Mouse (Mus musculus): ENCODE results near the gene Rabggta. TPM values are rescaled to one million over a fixed set of nuclear protein-coding genes. Genes with fewer than 3 reads are reported as not detected.
A peak's percentile ranks its signal among the peaks of the same experiment; 100 is the strongest.

Gene Rabggta
- polyA plus RNA-seq, 1 experiment from 2014 or later: 21.2 TPM

GRCm38 (mm10) chr14:55672741-55673060 lies 49.4 kb downstream of the Rabggta start:
- H3K4me1 ChIP-seq (ENCODE audit: insufficient read depth): peaks cover 13% of the 10 kb centered on the region
- 62% methylated on average over 7 of the region's 7 CpGs for whole genome bisulfite sequencing (ENCODE audit: insufficient replicate concordance)
- H3K9ac ChIP-seq (replicated peaks): peak overlapping the region; percentile 68; the same call in 1 of the 2 replicates
- DNase-seq: no peak
- H3K4me3 ChIP-seq (ENCODE audit: low read depth, low read length): peak overlapping the region; percentile 68
- H3K27ac ChIP-seq (ENCODE audit: low read depth): peak overlapping the region; percentile 78; the same call in 1 of the 2 replicates
- H3K9me3 ChIP-seq (ENCODE audit: low read length): no peaks in the 10 kb centered on the region
- H3K36me3 ChIP-seq (replicated peaks; ENCODE audit: insufficient read depth, low read length): peaks cover 26% of the 10 kb centered on the region
- H3K4me2 ChIP-seq (ENCODE audit: low read depth, low read length): peak overlapping the region; percentile 79
- H3K27me3 ChIP-seq (ENCODE audit: insufficient read depth, low read length): no peaks in the 10 kb centered on the region
- no peak for TF ChIP-seq CTCF (IDR thresholded peaks at IDR 0.05; ENCODE audit: low read depth)
- no peak for TF ChIP-seq EP300 (IDR thresholded peaks at IDR 0.05; ENCODE audit: low read depth)
- ATAC-seq: no peak

GRCm38 (mm10) chr14:55671833-55672740 lies 50.0 kb downstream of the Rabggta start, which contains the start of the genes Gmpr2 and Nedd8:
TSS of gene Gmpr2 (plus strand) at chr14:55671941.
TSS of gene Nedd8 (minus strand) at chr14:55672124.
- TF ChIP-seq CTCF (IDR thresholded peaks at IDR 0.05; ENCODE audit: low read depth): no peak
- peak; percentile 52; the same call in 1 of the 2 replicates for TF ChIP-seq EP300 (IDR thresholded peaks at IDR 0.05; ENCODE audit: low read depth)
- under 1% methylated on average over 38 of the region's 38 CpGs for WGBS (ENCODE audit: insufficient replicate concordance)
- no peaks in the 10 kb centered on the region for H3K27me3 ChIP-seq (ENCODE audit: insufficient read depth, low read length)
- H3K9ac ChIP-seq (replicated peaks): peak within 1 kb of the TSS; percentile 68
- H3K27ac ChIP-seq (ENCODE audit: low read depth): peak within 1 kb of the TSS; percentile 78
- peak within 1 kb of the TSS; percentile 79 for H3K4me2 ChIP-seq (ENCODE audit: low read depth, low read length)
- peaks cover 21% of the 10 kb centered on the region for H3K36me3 ChIP-seq (replicated peaks; ENCODE audit: insufficient read depth, low read length)
- H3K9me3 ChIP-seq (ENCODE audit: low read length): no peaks in the 10 kb centered on the region
- H3K4me1 ChIP-seq (ENCODE audit: insufficient read depth): peaks cover 13% of the 10 kb centered on the region
- peak; percentile 98 for ATAC-seq
- peak; percentile 88 for DNase-seq
- peak within 1 kb of the TSS; percentile 68 for H3K4me3 ChIP-seq (ENCODE audit: low read depth, low read length)

GRCm38 (mm10) chr14:55671486-55671832 lies 50.6 kb downstream of the Rabggta start:
- Histone ChIP-seq H3K4me2 (ENCODE audit: low read depth, low read length) (peak overlapping the region; percentile 79), H3K4me1 (ENCODE audit: insufficient read depth) (peaks cover 13% of the 10 kb centered on the region), H3K27ac (ENCODE audit: low read depth) (peak overlapping the region; percentile 78), H3K36me3 (replicated peaks; ENCODE audit: insufficient read depth, low read length) (peaks cover 18% of the 10 kb centered on the region), H3K9ac (replicated peaks) (peak overlapping the region; percentile 68), H3K9me3 (ENCODE audit: low read length) (no peaks in the 10 kb centered on the region), H3K27me3 (ENCODE audit: insufficient read depth, low read length) (no peaks in the 10 kb centered on the region), H3K4me3 (ENCODE audit: low read depth, low read length) (peak overlapping the region; percentile 68)
- DNase-seq (no peak), ATAC-seq (peak; percentile 9)
- TF ChIP-seq CTCF (IDR thresholded peaks at IDR 0.05; ENCODE audit: low read depth): no peak
- TF ChIP-seq EP300 (IDR thresholded peaks at IDR 0.05; ENCODE audit: low read depth): no peak
- WGBS (ENCODE audit: insufficient replicate concordance): 0% methylated on average over 12 of the region's 12 CpGs

Other genes starting within 250 kb of the Rabggta start
- 177 TPM in 2 replicates for gene Dhrs4, start 243.5 kb downstream of the Rabggta start, polyA plus RNA-seq (2015; fragmentation: Nextera tagmentation; extraction: Ambion mirVana)
- 0.06 and 0.08 TPM in 2 replicates for gene Carmil3, start 231.6 kb downstream of the Rabggta start, polyA plus RNA-seq (2015; fragmentation: Nextera tagmentation; extraction: Ambion mirVana)
- not detected in 2 replicates for gene Cpne6, start 211.8 kb downstream of the Rabggta start, polyA plus RNA-seq (2015; fragmentation: Nextera tagmentation; extraction: Ambion mirVana)
- not detected in 2 replicates for gene Nrl, start 197.3 kb downstream of the Rabggta start, polyA plus RNA-seq (2015; fragmentation: Nextera tagmentation; extraction: Ambion mirVana)
- gene Pck2, start 182.0 kb downstream of the Rabggta start, polyA plus RNA-seq (2015; fragmentation: Nextera tagmentation; extraction: Ambion mirVana): 19.9 and 20.7 TPM in 2 replicates
- 59.9 and 62.7 TPM in 2 replicates for gene Dcaf11, start 162.3 kb downstream of the Rabggta start, polyA plus RNA-seq (2015; fragmentation: Nextera tagmentation; extraction: Ambion mirVana)
- gene A730061H03Rik, start 161.9 kb downstream of the Rabggta start, polyA plus RNA-seq (2015; fragmentation: Nextera tagmentation; extraction: Ambion mirVana): 1.3 and 1.4 TPM in 2 replicates
- gene Fitm1, start 146.6 kb downstream of the Rabggta start, polyA plus RNA-seq (2015; fragmentation: Nextera tagmentation; extraction: Ambion mirVana): 1.8 and 4.6 TPM in 2 replicates
- gene Psme1, start 144.1 kb downstream of the Rabggta start, polyA plus RNA-seq (2015; fragmentation: Nextera tagmentation; extraction: Ambion mirVana): 162 and 180 TPM in 2 replicates
- 17.3 and 19.2 TPM in 2 replicates for gene Emc9, start 137.0 kb downstream of the Rabggta start, polyA plus RNA-seq (2015; fragmentation: Nextera tagmentation; extraction: Ambion mirVana)
- 222 and 231 TPM in 2 replicates for gene Psme2, start 131.2 kb downstream of the Rabggta start, polyA plus RNA-seq (2015; fragmentation: Nextera tagmentation; extraction: Ambion mirVana)
- gene Rnf31, start 130.6 kb downstream of the Rabggta start, polyA plus RNA-seq (2015; fragmentation: Nextera tagmentation; extraction: Ambion mirVana): 8.5 and 9.6 TPM in 2 replicates
- gene Irf9, start 118.7 kb downstream of the Rabggta start, polyA plus RNA-seq (2015; fragmentation: Nextera tagmentation; extraction: Ambion mirVana): 18.6 and 19.4 TPM in 2 replicates
- 1.5 and 2.2 TPM in 2 replicates for gene Rec8, start 104.2 kb downstream of the Rabggta start, polyA plus RNA-seq (2015; fragmentation: Nextera tagmentation; extraction: Ambion mirVana)
- 14.7 and 16.6 TPM in 2 replicates for gene Ipo4, start 86.3 kb downstream of the Rabggta start, polyA plus RNA-seq (2015; fragmentation: Nextera tagmentation; extraction: Ambion mirVana)
- 0.99 and 1.6 TPM in 2 replicates for gene Gm49378, start 84.4 kb downstream of the Rabggta start, polyA plus RNA-seq (2015; fragmentation: Nextera tagmentation; extraction: Ambion mirVana)
- gene Tm9sf1, start 78.5 kb downstream of the Rabggta start, polyA plus RNA-seq (2015; fragmentation: Nextera tagmentation; extraction: Ambion mirVana): 39.3 and 42.8 TPM in 2 replicates
- 0.06 and 0.21 TPM in 2 replicates for gene Tssk4, start 72.1 kb downstream of the Rabggta start, polyA plus RNA-seq (2015; fragmentation: Nextera tagmentation; extraction: Ambion mirVana)
- 16.0 and 16.1 TPM in 2 replicates for gene Mdp1, start 61.8 kb downstream of the Rabggta start, polyA plus RNA-seq (2015; fragmentation: Nextera tagmentation; extraction: Ambion mirVana)
- gene Gmpr2, start 50.3 kb downstream of the Rabggta start, polyA plus RNA-seq (2015; fragmentation: Nextera tagmentation; extraction: Ambion mirVana): 15.0 and 17.4 TPM in 2 replicates
- gene Nedd8, start 50.1 kb downstream of the Rabggta start, polyA plus RNA-seq (2015; fragmentation: Nextera tagmentation; extraction: Ambion mirVana): 228 and 231 TPM in 2 replicates
- gene Tinf2, start 40.4 kb downstream of the Rabggta start, polyA plus RNA-seq (2015; fragmentation: Nextera tagmentation; extraction: Ambion mirVana): 11.5 and 14.1 TPM in 2 replicates
- gene Tgm1, start 8.3 kb downstream of the Rabggta start, polyA plus RNA-seq (2015; fragmentation: Nextera tagmentation; extraction: Ambion mirVana): 3.6 and 4.7 TPM in 2 replicates
- 98.6 and 103 TPM in 2 replicates for gene Dhrs1, start 23.4 kb upstream of the Rabggta start, polyA plus RNA-seq (2015; fragmentation: Nextera tagmentation; extraction: Ambion mirVana)
- 13.2 and 14.5 TPM in 2 replicates for gene Nop9, start 23.4 kb upstream of the Rabggta start, polyA plus RNA-seq (2015; fragmentation: Nextera tagmentation; extraction: Ambion mirVana)
- gene Cideb, start 36.2 kb upstream of the Rabggta start, polyA plus RNA-seq (2015; fragmentation: Nextera tagmentation; extraction: Ambion mirVana): 191 and 192 TPM in 2 replicates
- 1.8 and 2.1 TPM in 2 replicates for gene Ltb4r2, start 39.2 kb upstream of the Rabggta start, polyA plus RNA-seq (2015; fragmentation: Nextera tagmentation; extraction: Ambion mirVana)
- gene Ltb4r1, start 43.7 kb upstream of the Rabggta start, polyA plus RNA-seq (2015; fragmentation: Nextera tagmentation; extraction: Ambion mirVana): 21.6 and 22.0 TPM in 2 replicates
- gene Adcy4, start 61.8 kb upstream of the Rabggta start, polyA plus RNA-seq (2015; fragmentation: Nextera tagmentation; extraction: Ambion mirVana): 1.5 and 1.7 TPM in 2 replicates
- gene Ripk3, start 66.6 kb upstream of the Rabggta start, polyA plus RNA-seq (2015; fragmentation: Nextera tagmentation; extraction: Ambion mirVana): 9.6 and 10.3 TPM in 2 replicates
- gene Nfatc4, start 100.9 kb upstream of the Rabggta start, polyA plus RNA-seq (2015; fragmentation: Nextera tagmentation; extraction: Ambion mirVana): 0.41 and 0.63 TPM in 2 replicates
- gene Nynrin, start 131.7 kb upstream of the Rabggta start, polyA plus RNA-seq (2015; fragmentation: Nextera tagmentation; extraction: Ambion mirVana): 0.63 and 0.70 TPM in 2 replicates
- gene Cbln3, start 162.1 kb upstream of the Rabggta start, polyA plus RNA-seq (2015; fragmentation: Nextera tagmentation; extraction: Ambion mirVana): 0.29 and 0.40 TPM in 2 replicates
- 4.6 and 5.2 TPM in 2 replicates for gene Khnyn, start 162.7 kb upstream of the Rabggta start, polyA plus RNA-seq (2015; fragmentation: Nextera tagmentation; extraction: Ambion mirVana)
- 26.2 and 26.9 TPM in 2 replicates for gene Sdr39u1, start 178.0 kb upstream of the Rabggta start, polyA plus RNA-seq (2015; fragmentation: Nextera tagmentation; extraction: Ambion mirVana)
- 0.59 and 1.7 TPM in 2 replicates for gene Cma1, start 222.4 kb upstream of the Rabggta start, polyA plus RNA-seq (2015; fragmentation: Nextera tagmentation; extraction: Ambion mirVana)
- gene Cma2, start 228.7 kb upstream of the Rabggta start, polyA plus RNA-seq (2015; fragmentation: Nextera tagmentation; extraction: Ambion mirVana): not detected in 2 replicates

Measured in liver, postnatal 0 days (tissue).